Mouse (Mus musculus) CH12.LX (cell line): ENCODE measurements at regions not wholly inside any gene's neighbourhood (a gene's known extent, or its start where the extent isn't known, plus 50 kb on each side); places are given as distances from the start of the nearest gene placed in this dataset.

Experiments used
- DNase-seq: peaks from one replicate; pipeline ENCODE4 v3.0.0-alpha.2; 2013; ENCODE audit errors: extremely low read depth
- H3K27ac ChIP-seq: 2 replicates; pipeline ENCODE4 v1.5.1; 2012; ENCODE audit warnings: low read depth, mild to moderate bottlenecking, control low read depth, moderate library complexity; ENCODE audit not compliant: insufficient read depth
- H3K27me3 ChIP-seq: replicated peaks from 2 replicates; pipeline ENCODE3; 2012; ENCODE audit warnings: inconsistent platforms
- H3K36me3 ChIP-seq, 2 experiments: replicated peaks in 1 of 2; 2 replicates each; pipeline versions ENCODE3 to v1.6.1; 2012; ENCODE audit warnings: inconsistent platforms in 1 of 2, low read length in 1 of 2, mild to moderate bottlenecking in 1 of 2, mixed read lengths in 1 of 2, moderate library complexity in 1 of 2; ENCODE audit not compliant: control insufficient read depth in 1 of 2, insufficient read depth in 1 of 2
- H3K4me1 ChIP-seq, 2 experiments: 2 replicates each; pipeline ENCODE4 v1.6.1; 2012; ENCODE audit warnings: inconsistent platforms in 1 of 2, moderate library complexity in 1 of 2; ENCODE audit not compliant: insufficient read depth in 2 of 2, control insufficient read depth in 1 of 2
- H3K4me2 ChIP-seq: 2 replicates; pipeline ENCODE4 v1.6.1; 2012; ENCODE audit warnings: low read depth, mild to moderate bottlenecking, control low read depth; ENCODE audit not compliant: poor library complexity, insufficient read depth, severe bottlenecking
- H3K4me3 ChIP-seq, 3 experiments: fragments of 150-350 bp in 1 of 3; sonication (generic) in 1 of 3; replicated peaks in 1 of 3; 2 replicates each; pipeline versions ENCODE3 to v1.5.1; 2011 to 2012; ENCODE audit warnings: low read depth in 2 of 3, low read length in 2 of 3, mild to moderate bottlenecking in 2 of 3, moderate library complexity in 2 of 3, control low read depth in 1 of 3, improper control_type of control experiment in 1 of 3, inconsistent platforms in 1 of 3, mixed read lengths in 1 of 3; ENCODE audit not compliant: poor library complexity in 1 of 3
- H3K79me2 ChIP-seq: replicated peaks from 2 replicates; pipeline ENCODE4 v1.6.1; 2012; ENCODE audit warnings: mild to moderate bottlenecking, moderate library complexity; ENCODE audit not compliant: control insufficient read depth, poor library complexity, insufficient read depth, severe bottlenecking; ENCODE audit errors: extremely low read depth
- H3K9ac ChIP-seq: 2 replicates; pipeline ENCODE4 v1.6.1; 2012; ENCODE audit warnings: low read depth, mild to moderate bottlenecking, control low read depth, moderate library complexity; ENCODE audit not compliant: insufficient read depth
- H3K9me3 ChIP-seq: replicated peaks from 2 replicates; pipeline ENCODE3; 2012; ENCODE audit warnings: low read length, inconsistent platforms, mixed read lengths
- CHD1 ChIP-seq: IDR thresholded peaks from 2 replicates; pipeline ENCODE4 v1.6.1; 2012; ENCODE audit warnings: low read depth, low read length, improper control_type of control experiment, inconsistent platforms
- ELF1 ChIP-seq: IDR thresholded peaks from 2 replicates; pipeline ENCODE4 v1.6.1; 2014; ENCODE audit warnings: low read depth, mild to moderate bottlenecking, inconsistent platforms, low read length, improper control_type of control experiment
- HCFC1 ChIP-seq: IDR thresholded peaks from 2 replicates; pipeline ENCODE4 v1.6.1; 2012; ENCODE audit warnings: low read depth, mild to moderate bottlenecking, inconsistent platforms, low read length, improper control_type of control experiment
- MXI1 ChIP-seq: IDR thresholded peaks from 2 replicates; pipeline ENCODE4 v1.6.1; 2011; ENCODE audit warnings: mild to moderate bottlenecking, low read depth, low read length, improper control_type of control experiment
- RCOR1 ChIP-seq: conservative IDR thresholded peaks from 2 replicates; pipeline ENCODE4 v1.6.1; 2012; ENCODE audit warnings: low read depth, mild to moderate bottlenecking, inconsistent platforms, low read length, improper control_type of control experiment
- SMC3 ChIP-seq: IDR thresholded peaks from 2 replicates; pipeline ENCODE4 v1.6.1; 2011; ENCODE audit warnings: low read depth, low read length, improper control_type of control experiment
- UBTF ChIP-seq: IDR thresholded peaks from 2 replicates; pipeline ENCODE4 v1.6.1; 2012; ENCODE audit warnings: low read depth, mild to moderate bottlenecking, inconsistent platforms, low read length, improper control_type of control experiment, moderate library complexity
- USF2 ChIP-seq: conservative IDR thresholded peaks from 2 replicates; pipeline ENCODE4 v1.6.1; 2011; ENCODE audit warnings: low read depth, low read length, improper control_type of control experiment
- ZMIZ1 ChIP-seq: IDR thresholded peaks from 2 replicates; pipeline ENCODE4 v1.6.1; 2012; ENCODE audit warnings: low read depth, mild to moderate bottlenecking, inconsistent platforms, low read length, improper control_type of control experiment
- dilution Hi-C: fragments of 300-500 bp; cut with MboI; formaldehyde crosslinking; loops from 2 replicates; pipeline ENCODE4 v1.14.3; 2020; ENCODE audit warnings: low sequenced_read_pairs; ENCODE audit not compliant: extremely low pct_unique_long_range_greater_than_20kb, extremely low pct_ligation_motif_present
- in situ Hi-C: fragments of 300-500 bp; cut with MboI; formaldehyde crosslinking; loops from 3 replicates; pipeline ENCODE4 v1.14.3; 2019; ENCODE audit warnings: low sequenced_read_pairs, low pct_ligation_motif_present, low pct_unique_long_range_greater_than_20kb, mixed read lengths

DNA sequence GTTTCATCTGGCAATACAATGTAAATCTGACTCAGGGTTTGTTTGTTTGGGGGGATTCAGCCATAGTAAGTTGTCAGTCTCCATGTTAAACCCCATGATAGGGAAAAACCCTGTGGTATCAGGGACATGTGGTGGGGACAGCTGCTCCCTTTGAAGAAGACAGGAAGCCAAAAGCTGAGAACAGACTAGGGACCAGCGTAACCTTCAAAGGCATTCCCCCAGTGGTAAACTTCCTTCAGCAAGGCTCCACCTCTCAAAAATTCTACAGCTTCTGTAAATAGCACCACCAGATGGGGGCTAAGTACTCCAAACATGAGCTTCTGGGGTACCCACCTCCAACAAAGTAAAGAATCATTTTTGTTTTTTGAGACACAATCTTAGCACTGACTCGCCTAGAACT lies 476.0 kb upstream of the Fam160b2 start:
- H3K79me2 ChIP-seq, result no peaks in the 10 kb centered on the region
- H3K27me3 ChIP-seq, result peaks cover 43% of the 10 kb centered on the region
- in situ Hi-C loops, result no loop called here
- H3K9me3 ChIP-seq, result no peaks in the 10 kb centered on the region
- no peaks in the 10 kb centered on the region for H3K36me3 ChIP-seq
- H3K4me1 ChIP-seq, result peaks cover 0 to 5% of the 10 kb centered on the region in 2 experiments; a peak in 1 of 4 replicates
- no peak overlapping the region for H3K4me2 ChIP-seq
- dilution Hi-C loops, result no loop called here
- TF ChIP-seq UBTF (no peak), MXI1 (no peak), HCFC1 (no peak)
- H3K4me3 ChIP-seq, result no peak overlapping the region
- no peak overlapping the region for H3K27ac ChIP-seq
- no peak overlapping the region for H3K9ac ChIP-seq
- DNase-seq, result no peak

DNA sequence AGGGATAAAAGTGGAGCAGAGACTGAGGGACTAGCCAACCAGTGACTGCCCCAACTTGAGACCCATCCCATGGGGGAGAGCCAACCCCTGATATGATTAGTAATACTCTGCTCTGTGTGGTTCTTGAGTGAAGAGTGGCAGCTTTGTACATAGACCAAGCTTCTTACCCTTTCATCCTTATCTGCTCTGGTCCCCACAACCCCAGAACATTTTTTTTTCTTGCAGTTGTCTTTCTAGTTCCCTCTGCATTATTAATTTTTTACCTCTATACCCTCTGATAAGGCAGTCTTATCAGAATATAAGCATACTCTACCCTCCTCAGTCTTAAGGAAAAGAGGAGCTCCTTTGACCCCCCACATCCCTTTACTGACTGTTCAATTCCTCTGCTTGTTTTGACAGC lies 474.4 kb upstream of the Fam160b2 start:
- Histone ChIP-seq H3K4me3 (no peak overlapping the region), H3K27ac (no peak overlapping the region), H3K4me1 (peaks cover 0 to 5% of the 10 kb centered on the region in 2 experiments; a peak in 1 of 4 replicates), H3K9me3 (no peaks in the 10 kb centered on the region), H3K27me3 (peaks cover 32% of the 10 kb centered on the region), H3K79me2 (no peaks in the 10 kb centered on the region), H3K36me3 (no peaks in the 10 kb centered on the region), H3K4me2 (no peak overlapping the region), H3K9ac (no peak overlapping the region)
- TF ChIP-seq ZMIZ1, result no peak
- TF ChIP-seq CHD1, result no peak
- no peak for TF ChIP-seq RCOR1
- no peak for TF ChIP-seq ELF1
- TF ChIP-seq SMC3, result no peak
- TF ChIP-seq UBTF, result no peak
- DNase-seq, result no peak
- dilution Hi-C loops (no loop called here), in situ Hi-C loops (no loop called here)

DNA sequence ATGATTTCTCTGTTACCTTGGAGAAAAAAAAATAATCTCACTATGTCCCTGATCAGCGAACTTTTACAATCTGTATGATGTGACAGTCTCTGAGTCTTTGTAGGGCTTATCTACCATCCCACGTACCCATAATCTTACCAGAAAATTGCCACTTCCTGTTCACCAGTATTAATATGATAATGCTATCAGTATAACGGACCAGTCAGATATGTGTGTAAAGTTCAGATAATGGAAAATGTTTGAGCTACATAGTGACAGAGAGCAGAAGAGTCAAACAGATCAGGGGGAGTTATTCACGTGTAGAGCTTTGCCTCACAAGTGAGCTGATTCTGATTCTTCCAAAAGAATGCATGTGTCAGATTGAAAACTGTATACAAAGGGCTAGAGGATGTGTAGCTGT lies 466.0 kb upstream of the Fam160b2 start:
- Histone ChIP-seq H3K4me2 (no peak overlapping the region), H3K36me3 (no peaks in the 10 kb centered on the region), H3K4me1 (no peaks in the 10 kb centered on the region), H3K4me3 (no peak overlapping the region), H3K9ac (no peak overlapping the region), H3K9me3 (no peaks in the 10 kb centered on the region), H3K79me2 (no peaks in the 10 kb centered on the region), H3K27me3 (peaks cover 46% of the 10 kb centered on the region), H3K27ac (no peak overlapping the region)
- dilution Hi-C loops, result no loop called here
- in situ Hi-C loops, result no loop called here
- no peak for DNase-seq
- TF ChIP-seq USF2, result no peak
